Mouse (Mus musculus): Measurements from ENCODE around the gene Nsg1.

DNA sequence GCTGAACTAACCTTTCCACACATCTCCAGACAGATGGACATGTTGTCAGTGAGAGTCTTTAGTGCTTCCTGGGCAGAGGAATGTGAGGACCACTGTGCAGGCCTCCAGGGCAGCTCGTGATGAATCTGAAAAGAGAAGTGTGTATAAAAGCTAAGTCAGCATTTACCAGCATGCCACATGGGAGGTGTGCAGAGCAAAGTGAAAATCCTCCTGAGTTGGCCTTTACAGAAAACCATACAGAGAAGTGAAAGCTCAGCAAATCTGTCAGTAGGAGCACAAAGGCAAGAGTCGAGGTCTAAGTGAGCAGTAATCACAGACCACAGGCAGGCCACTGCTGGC lies 67.8 kb downstream of the Nsg1 start:
- TF ChIP-seq CTCF (IDR thresholded peaks at IDR 0.05; ENCODE audit: low read depth): no peak
- TF ChIP-seq EP300 (IDR thresholded peaks at IDR 0.05; ENCODE audit: low read depth): no peak

All from liver, embryonic 14.5 days (tissue).